Mouse (Mus musculus): ENCODE measurements around the gene Gm40193. TPM values are rescaled to one million over a fixed set of nuclear protein-coding genes. Genes with fewer than 3 reads are reported as not detected.

Gm40193 gene
- polyA plus RNA-seq, 1 experiment from 2014 or later, result not detected

- Histone ChIP-seq H3K9ac (ENCODE audit: low read length) (no peak overlapping the region), H3K36me3 (ENCODE audit: control insufficient read depth, insufficient read depth, low read length) (no peaks in the 10 kb centered on the region), H3K4me3 (ENCODE audit: low read depth, low read length) (no peak overlapping the region), H3K4me2 (no peak overlapping the region), H3K9me3 (ENCODE audit: control insufficient read depth, low read length) (no peaks in the 10 kb centered on the region), H3K27me3 (ENCODE audit: control insufficient read depth, insufficient read depth, low read length) (no peaks in the 10 kb centered on the region), H3K4me1 (ENCODE audit: control insufficient read depth, insufficient read depth, low read length) (peaks cover 3% of the 10 kb centered on the region; the same call in 1 of the 2 replicates), H3K27ac (ENCODE audit: low read depth, low read length) (no peak overlapping the region)
- WGBS, result 31% methylated on average over 4 of the region's 4 CpGs
- ATAC-seq (ENCODE audit: low FRiP score) (no peak), DNase-seq (ENCODE audit: low spot score, missing footprints) (peak; percentile 86)
These were observed 26.4 kb downstream of the Gm40193 start for GRCm38 (mm10) chr11:70506385-70506784.

GRCm38 (mm10) chr11:70504970-70505369 is 27.8 kb downstream of the Gm40193 start, which contains the start of gene Tm4sf5:
Tm4sf5 (plus strand) TSS chr11:70505244.
- Histone ChIP-seq H3K9me3 (ENCODE audit: control insufficient read depth, low read length) (no peaks in the 10 kb centered on the region), H3K27me3 (ENCODE audit: control insufficient read depth, insufficient read depth, low read length) (no peaks in the 10 kb centered on the region), H3K9ac (ENCODE audit: low read length) (no peak within 1 kb of the TSS), H3K27ac (ENCODE audit: low read depth, low read length) (no peak within 1 kb of the TSS), H3K36me3 (ENCODE audit: control insufficient read depth, insufficient read depth, low read length) (no peaks in the 10 kb centered on the region), H3K4me3 (ENCODE audit: low read depth, low read length) (no peak within 1 kb of the TSS), H3K4me2 (no peak within 1 kb of the TSS), H3K4me1 (ENCODE audit: control insufficient read depth, insufficient read depth, low read length) (peaks cover 3% of the 10 kb centered on the region; the same call in 1 of the 2 replicates)
- WGBS, result 79% methylated on average over 9 of the region's 9 CpGs
- DNase-seq (ENCODE audit: low spot score, missing footprints) (no peak), ATAC-seq (ENCODE audit: low FRiP score) (no peak)

GRCm38 (mm10) chr11:70502018-70502417 is 30.7 kb downstream of the Gm40193 start:
- H3K4me2 ChIP-seq, result no peak overlapping the region
- DNase-seq (ENCODE audit: low spot score, missing footprints) (no peak), ATAC-seq (ENCODE audit: low FRiP score) (no peak)
- H3K9ac ChIP-seq (ENCODE audit: low read length), result no peak overlapping the region
- WGBS, result 85% methylated on average over 3 of the region's 3 CpGs
- H3K36me3 ChIP-seq (ENCODE audit: control insufficient read depth, insufficient read depth, low read length), result no peaks in the 10 kb centered on the region
- H3K9me3 ChIP-seq (ENCODE audit: control insufficient read depth, low read length), result no peaks in the 10 kb centered on the region
- no peak overlapping the region for H3K27ac ChIP-seq (ENCODE audit: low read depth, low read length)
- no peaks in the 10 kb centered on the region for H3K27me3 ChIP-seq (ENCODE audit: control insufficient read depth, insufficient read depth, low read length)
- no peaks in the 10 kb centered on the region for H3K4me1 ChIP-seq (ENCODE audit: control insufficient read depth, insufficient read depth, low read length)
- no peak overlapping the region for H3K4me3 ChIP-seq (ENCODE audit: low read depth, low read length)

- Histone ChIP-seq H3K4me1 (ENCODE audit: control insufficient read depth, insufficient read depth, low read length) (no peaks in the 10 kb centered on the region), H3K4me3 (ENCODE audit: low read depth, low read length) (no peak overlapping the region), H3K9me3 (ENCODE audit: control insufficient read depth, low read length) (no peaks in the 10 kb centered on the region), H3K36me3 (ENCODE audit: control insufficient read depth, insufficient read depth, low read length) (no peaks in the 10 kb centered on the region), H3K27me3 (ENCODE audit: control insufficient read depth, insufficient read depth, low read length) (no peaks in the 10 kb centered on the region), H3K9ac (ENCODE audit: low read length) (no peak overlapping the region), H3K27ac (ENCODE audit: low read depth, low read length) (no peak overlapping the region), H3K4me2 (no peak overlapping the region)
- no peak for ATAC-seq (ENCODE audit: low FRiP score)
- 98% methylated on average over 1 of the region's 1 CpGs for WGBS
- DNase-seq (ENCODE audit: low spot score, missing footprints), result no peak
These were observed 32.3 kb downstream of the Gm40193 start for GRCm38 (mm10) chr11:70500476-70500812.

GRCm38 (mm10) chr11:70499566-70500475 is 32.9 kb downstream of the Gm40193 start:
- 75% methylated on average over 14 of the region's 14 CpGs for WGBS

GRCm38 (mm10) chr11:70489684-70490083 is 43.1 kb downstream of the Gm40193 start:
- DNase-seq (ENCODE audit: low spot score, missing footprints) (no peak), ATAC-seq (ENCODE audit: low FRiP score) (no peak)
- H3K4me2 ChIP-seq, result no peak overlapping the region
- H3K36me3 ChIP-seq (ENCODE audit: control insufficient read depth, insufficient read depth, low read length), result no peaks in the 10 kb centered on the region
- no peak overlapping the region for H3K4me3 ChIP-seq (ENCODE audit: low read depth, low read length)
- H3K9ac ChIP-seq (ENCODE audit: low read length), result no peak overlapping the region
- WGBS, result 88% methylated on average over 6 of the region's 6 CpGs
- no peaks in the 10 kb centered on the region for H3K27me3 ChIP-seq (ENCODE audit: control insufficient read depth, insufficient read depth, low read length)
- no peak overlapping the region for H3K27ac ChIP-seq (ENCODE audit: low read depth, low read length)
- no peaks in the 10 kb centered on the region for H3K9me3 ChIP-seq (ENCODE audit: control insufficient read depth, low read length)
- no peaks in the 10 kb centered on the region for H3K4me1 ChIP-seq (ENCODE audit: control insufficient read depth, insufficient read depth, low read length)

More at GRCm38 (mm10) chr11:70499566-70500475, 32.9 kb downstream of the Gm40193 start:
- DNase-seq (ENCODE audit: low spot score, missing footprints) (no peak), ATAC-seq (ENCODE audit: low FRiP score) (no peak)
- Histone ChIP-seq H3K4me3 (ENCODE audit: low read depth, low read length) (no peak overlapping the region), H3K27me3 (ENCODE audit: control insufficient read depth, insufficient read depth, low read length) (no peaks in the 10 kb centered on the region), H3K36me3 (ENCODE audit: control insufficient read depth, insufficient read depth, low read length) (no peaks in the 10 kb centered on the region), H3K4me1 (ENCODE audit: control insufficient read depth, insufficient read depth, low read length) (no peaks in the 10 kb centered on the region), H3K9ac (ENCODE audit: low read length) (no peak overlapping the region), H3K4me2 (no peak overlapping the region), H3K27ac (ENCODE audit: low read depth, low read length) (no peak overlapping the region), H3K9me3 (ENCODE audit: control insufficient read depth, low read length) (no peaks in the 10 kb centered on the region)

- Histone ChIP-seq H3K9me3 (ENCODE audit: control insufficient read depth, low read length) (no peaks in the 10 kb centered on the region), H3K4me2 (no peak overlapping the region)
- 87% methylated on average over 3 of the region's 3 CpGs for WGBS
These were observed 43.6 kb downstream of the Gm40193 start for GRCm38 (mm10) chr11:70489138-70489537.

GRCm38 (mm10) chr11:70487816-70488215 is 44.9 kb downstream of the Gm40193 start:
- no peak for DNase-seq (ENCODE audit: low spot score, missing footprints)

More at GRCm38 (mm10) chr11:70489138-70489537, 43.6 kb downstream of the Gm40193 start:
- H3K27me3 ChIP-seq (ENCODE audit: control insufficient read depth, insufficient read depth, low read length), result no peaks in the 10 kb centered on the region
- no peak overlapping the region for H3K4me3 ChIP-seq (ENCODE audit: low read depth, low read length)
- H3K4me1 ChIP-seq (ENCODE audit: control insufficient read depth, insufficient read depth, low read length), result no peaks in the 10 kb centered on the region
- H3K27ac ChIP-seq (ENCODE audit: low read depth, low read length), result no peak overlapping the region
- no peaks in the 10 kb centered on the region for H3K36me3 ChIP-seq (ENCODE audit: control insufficient read depth, insufficient read depth, low read length)
- H3K9ac ChIP-seq (ENCODE audit: low read length), result no peak overlapping the region
- DNase-seq (ENCODE audit: low spot score, missing footprints) (no peak), ATAC-seq (ENCODE audit: low FRiP score) (no peak)

GRCm38 (mm10) chr11:70485498-70485897 is 47.2 kb downstream of the Gm40193 start:
- ATAC-seq (ENCODE audit: low FRiP score) (no peak), DNase-seq (ENCODE audit: low spot score, missing footprints) (no peak)
- Histone ChIP-seq H3K9me3 (ENCODE audit: control insufficient read depth, low read length) (no peaks in the 10 kb centered on the region), H3K4me1 (ENCODE audit: control insufficient read depth, insufficient read depth, low read length) (no peaks in the 10 kb centered on the region), H3K4me3 (ENCODE audit: low read depth, low read length) (no peak overlapping the region), H3K9ac (ENCODE audit: low read length) (no peak overlapping the region), H3K4me2 (no peak overlapping the region), H3K27me3 (ENCODE audit: control insufficient read depth, insufficient read depth, low read length) (no peaks in the 10 kb centered on the region), H3K27ac (ENCODE audit: low read depth, low read length) (no peak overlapping the region), H3K36me3 (ENCODE audit: control insufficient read depth, insufficient read depth, low read length) (no peaks in the 10 kb centered on the region)
- 63% methylated on average over 2 of the region's 2 CpGs for WGBS

More at GRCm38 (mm10) chr11:70487816-70488215, 44.9 kb downstream of the Gm40193 start:
- Histone ChIP-seq H3K4me3 (ENCODE audit: low read depth, low read length) (no peak overlapping the region), H3K4me1 (ENCODE audit: control insufficient read depth, insufficient read depth, low read length) (no peaks in the 10 kb centered on the region), H3K9ac (ENCODE audit: low read length) (no peak overlapping the region), H3K27ac (ENCODE audit: low read depth, low read length) (no peak overlapping the region), H3K4me2 (no peak overlapping the region), H3K9me3 (ENCODE audit: control insufficient read depth, low read length) (no peaks in the 10 kb centered on the region), H3K36me3 (ENCODE audit: control insufficient read depth, insufficient read depth, low read length) (no peaks in the 10 kb centered on the region), H3K27me3 (ENCODE audit: control insufficient read depth, insufficient read depth, low read length) (no peaks in the 10 kb centered on the region)
- 60% methylated on average over 4 of the region's 4 CpGs for WGBS
- ATAC-seq (ENCODE audit: low FRiP score), result no peak
